Mouse (Mus musculus) Muller cell, postnatal 12 days (primary cell): Measurements from ENCODE around the gene S100a16.
A peak's percentile ranks its signal among the peaks of the same experiment; 100 is the strongest.

Source experiments
- DNase-seq: peaks from one replicate; pipeline ENCODE4 v3.0.0-alpha.2; 2015; ENCODE audit errors: inconsistent ontology term

Gene S100a16

DNA sequence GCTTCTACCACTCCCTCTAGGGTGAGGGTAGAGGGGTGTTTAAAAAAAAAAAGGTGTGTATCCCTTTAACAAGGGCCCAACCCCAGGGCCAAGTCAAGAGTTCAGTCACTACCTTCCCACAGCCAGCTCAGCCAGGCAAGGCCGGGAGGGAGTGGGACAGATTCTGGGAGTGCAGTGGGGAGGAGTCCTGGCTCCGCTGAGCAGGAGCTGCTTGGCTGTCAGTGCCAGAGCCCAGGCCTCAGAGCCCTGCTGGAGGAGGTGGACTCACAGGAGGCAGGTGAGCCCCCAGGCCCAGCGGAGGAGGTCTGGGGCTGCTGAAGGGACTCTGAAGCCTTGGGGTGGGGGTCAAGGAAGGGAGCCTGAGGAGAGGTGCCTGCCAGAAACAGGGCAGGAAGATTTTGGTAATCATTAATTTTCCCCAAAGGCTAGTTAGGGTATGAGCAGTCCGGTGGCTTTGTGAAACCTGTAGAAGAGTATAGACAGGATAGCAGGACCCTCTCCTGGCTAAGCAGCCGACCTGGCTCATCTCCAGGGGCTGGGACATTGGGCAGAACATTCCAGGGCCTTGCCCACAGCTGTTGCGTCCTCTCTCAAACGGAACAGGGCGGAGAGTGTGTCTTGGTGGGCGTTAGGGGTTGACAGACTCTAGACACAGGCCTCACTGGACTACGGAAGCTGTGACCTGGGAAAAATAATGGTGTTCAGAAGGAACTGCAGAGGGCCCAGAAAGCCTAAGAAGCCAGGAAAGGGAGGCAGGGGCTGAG lies at the start of gene S100a16:
S100a16 (plus strand) TSS at position 114 of the 764 bp plus-strand sequence.
- DNase-seq, result peak; percentile 87

DNA sequence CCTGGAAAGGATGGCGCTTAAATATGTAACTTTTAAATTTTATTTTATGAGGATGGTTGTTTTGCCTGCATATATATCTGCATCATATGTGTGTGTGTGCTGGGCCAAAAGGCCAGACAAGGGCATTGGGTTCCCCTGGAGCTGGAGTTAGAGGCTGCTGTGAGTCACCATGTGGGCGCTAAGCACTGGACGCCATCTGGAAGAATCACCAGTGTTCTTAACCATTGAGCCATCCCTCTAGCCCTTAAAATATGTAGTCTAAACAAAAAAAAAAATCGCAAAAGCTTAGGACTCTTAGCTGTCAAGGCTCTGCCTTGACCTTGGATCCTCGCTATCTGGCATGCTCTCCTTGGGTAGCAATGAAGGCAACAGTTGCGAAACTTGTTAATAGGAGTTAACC lies 48.5 kb upstream of the S100a16 start:
- DNase-seq, result no peak

DNA sequence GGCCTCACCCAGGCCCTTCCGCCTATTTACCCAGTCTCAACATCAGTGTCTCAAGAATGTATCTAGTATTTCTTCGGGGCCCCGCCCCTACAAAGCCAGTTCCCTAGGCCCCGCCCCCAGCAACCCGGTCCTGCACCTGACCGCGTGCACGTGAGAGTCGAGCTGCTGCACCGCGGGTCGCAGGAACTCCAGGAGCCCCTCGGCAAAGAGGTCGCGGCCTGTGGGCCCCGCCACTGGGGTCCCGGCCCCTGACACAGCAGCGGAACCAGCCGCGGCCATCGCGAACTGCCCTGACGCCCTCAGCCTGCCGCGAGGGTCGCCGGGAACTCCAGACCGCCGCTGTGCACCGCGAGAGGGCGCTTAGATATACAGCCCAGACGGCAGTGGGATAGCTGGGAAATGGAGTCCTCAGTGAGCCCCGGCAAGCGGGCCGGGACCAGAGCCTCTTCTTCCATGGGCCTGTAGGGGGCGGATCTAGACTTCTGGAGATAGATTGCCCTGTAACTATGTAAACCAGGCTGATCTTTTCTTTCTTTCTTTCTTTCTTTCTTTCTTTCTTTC lies 46.3 kb upstream of the S100a16 start, which contains the start of gene Snapin:
Snapin (minus strand) TSS at position 338 of the 561 bp plus-strand sequence.
- DNase-seq, result peak; percentile 95

DNA sequence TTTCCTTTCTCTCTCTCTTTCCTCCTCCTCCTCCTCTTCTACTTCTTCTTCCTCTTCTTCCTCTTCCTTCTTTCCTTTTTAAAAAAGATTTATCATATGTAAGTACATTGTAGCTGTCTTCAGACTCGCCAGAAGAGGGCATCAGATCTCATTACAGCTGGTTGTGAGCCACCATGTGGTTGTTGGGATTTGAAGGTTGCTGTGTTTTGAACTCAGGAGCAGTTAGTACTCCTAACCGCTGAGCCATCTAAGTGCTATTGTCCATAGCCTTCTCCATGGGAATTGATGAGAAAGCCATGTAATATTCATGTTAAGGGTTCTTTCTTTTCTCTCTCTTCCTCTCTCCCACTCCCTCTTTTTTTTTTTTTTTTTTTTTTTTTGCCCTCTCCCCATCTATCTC lies 45.7 kb upstream of the S100a16 start:
- DNase-seq, result no peak

- DNase-seq, result no peak
Observed at GRCm38 (mm10) chr3:90493831-90494540, 43.1 kb upstream of the S100a16 start.

DNA sequence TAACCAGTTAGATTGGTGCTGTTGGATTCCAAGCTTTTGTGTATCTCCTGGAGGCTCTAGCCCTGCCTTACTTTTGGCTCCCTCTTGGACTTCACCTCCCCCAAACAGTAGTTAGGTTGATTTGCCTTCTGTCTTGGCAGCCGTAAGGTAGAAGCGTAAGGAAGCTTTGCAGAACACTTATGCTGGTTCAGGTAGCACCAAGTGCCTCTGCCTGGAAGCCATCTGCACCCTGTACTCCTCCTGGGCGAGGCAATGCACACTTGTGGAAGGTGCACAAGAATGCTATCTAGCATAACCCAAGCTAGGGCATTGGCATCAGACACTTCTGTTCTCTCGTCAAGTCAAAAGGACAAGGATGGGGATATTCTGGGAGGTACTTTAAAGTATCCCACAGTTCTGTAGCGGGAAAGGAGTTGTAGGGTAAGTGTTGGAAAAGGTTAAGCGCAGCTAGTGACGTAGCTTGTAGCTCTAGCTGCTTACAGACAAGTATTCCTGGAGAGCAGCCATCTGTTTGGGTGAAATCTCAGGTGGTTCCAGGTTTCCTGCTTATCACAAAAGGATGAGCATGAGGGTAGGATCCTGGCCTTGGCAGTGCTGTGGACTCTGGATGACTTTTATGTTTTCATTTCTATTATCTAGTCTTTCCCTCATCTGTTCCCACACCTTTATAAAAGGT lies 41.1 kb upstream of the S100a16 start:
- DNase-seq, result no peak

DNA sequence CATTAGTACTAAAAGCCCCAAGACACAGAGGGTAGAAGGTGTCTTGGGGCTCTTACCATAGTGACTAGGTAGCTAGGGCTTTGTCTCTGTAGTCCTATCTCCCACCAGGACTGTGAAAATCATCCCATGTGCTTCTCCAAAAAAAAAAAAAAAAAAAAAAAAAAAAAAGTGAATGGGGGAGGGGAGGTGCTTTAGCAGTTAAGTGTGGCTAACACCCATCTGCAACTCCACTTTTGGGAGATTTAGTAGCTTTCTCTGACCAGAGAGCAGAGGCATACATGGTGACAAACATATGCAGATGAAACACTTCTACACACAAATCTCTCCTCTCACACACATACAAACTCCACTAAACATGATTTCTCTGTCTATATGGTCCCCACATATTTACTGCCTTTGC lies 39.5 kb upstream of the S100a16 start:
- no peak for DNase-seq

DNA sequence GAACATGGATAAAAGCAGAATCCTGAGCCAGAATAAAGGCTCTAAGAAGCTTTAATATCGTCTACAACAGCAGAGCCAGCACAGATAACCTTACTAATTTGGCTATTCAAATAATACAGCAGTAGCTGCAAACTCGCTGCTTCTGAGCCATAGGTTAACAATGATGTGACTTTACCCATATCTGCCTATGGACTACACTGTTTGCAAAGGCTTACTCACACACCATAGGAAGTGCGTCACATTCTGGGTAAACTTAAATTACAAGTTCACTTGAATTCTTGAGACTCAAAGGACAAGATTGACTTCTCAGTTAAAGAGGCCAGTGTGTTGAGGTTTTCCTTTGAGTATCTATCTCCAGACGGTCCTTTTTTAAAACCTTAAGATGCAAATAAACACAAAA lies 33.6 kb upstream of the S100a16 start:
- no peak for DNase-seq

- DNase-seq, result no peak
Observed at GRCm38 (mm10) chr3:90505216-90505615, 31.8 kb upstream of the S100a16 start.

DNA sequence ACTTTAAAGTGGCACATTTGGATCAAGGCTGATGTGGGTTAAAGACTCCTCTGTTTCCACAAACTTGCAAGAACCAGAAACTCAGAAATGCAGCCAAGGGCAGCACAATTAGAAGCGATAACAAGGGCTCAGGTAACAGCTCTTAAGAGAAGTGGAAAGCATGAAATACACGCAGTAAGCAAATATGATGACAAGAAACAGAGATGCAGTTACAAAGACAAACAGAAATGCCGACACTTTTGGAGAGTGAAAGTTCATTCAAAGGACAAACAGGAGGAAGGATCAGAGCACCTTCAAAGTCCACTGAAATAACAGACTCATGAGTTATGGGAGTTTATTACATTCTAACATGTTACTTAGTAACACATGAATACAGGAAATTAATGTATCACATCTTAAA lies 30.7 kb upstream of the S100a16 start:
- no peak for DNase-seq

- DNase-seq, result peak; percentile 40
Observed at GRCm38 (mm10) chr3:90508287-90508949, 28.6 kb upstream of the S100a16 start.

GRCm38 (mm10) chr3:90508950-90509746 lies 27.9 kb upstream of the S100a16 start, which contains the start of gene Chtop:
Gene Chtop (minus strand): TSS chr3:90509498.
- peak; percentile 99 for DNase-seq

DNA sequence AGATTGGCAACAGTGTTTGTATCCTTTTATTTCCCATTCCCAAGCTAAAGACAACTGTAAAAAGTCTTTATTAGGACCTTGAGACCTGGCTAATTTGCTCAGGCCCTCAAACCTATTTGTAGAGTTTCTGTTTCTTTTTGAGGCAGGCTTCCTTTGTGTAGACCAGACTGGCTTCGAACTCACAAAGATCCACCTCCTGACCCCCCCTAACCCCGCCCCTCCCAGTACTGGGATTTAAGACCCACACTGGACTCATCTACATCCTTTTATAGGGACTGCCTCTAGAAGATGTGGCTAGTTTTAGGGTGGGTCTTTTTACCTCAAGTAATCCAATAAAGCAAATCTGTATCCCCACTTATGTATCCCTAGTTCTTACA lies 27.3 kb upstream of the S100a16 start:
- DNase-seq, result no peak

DNA sequence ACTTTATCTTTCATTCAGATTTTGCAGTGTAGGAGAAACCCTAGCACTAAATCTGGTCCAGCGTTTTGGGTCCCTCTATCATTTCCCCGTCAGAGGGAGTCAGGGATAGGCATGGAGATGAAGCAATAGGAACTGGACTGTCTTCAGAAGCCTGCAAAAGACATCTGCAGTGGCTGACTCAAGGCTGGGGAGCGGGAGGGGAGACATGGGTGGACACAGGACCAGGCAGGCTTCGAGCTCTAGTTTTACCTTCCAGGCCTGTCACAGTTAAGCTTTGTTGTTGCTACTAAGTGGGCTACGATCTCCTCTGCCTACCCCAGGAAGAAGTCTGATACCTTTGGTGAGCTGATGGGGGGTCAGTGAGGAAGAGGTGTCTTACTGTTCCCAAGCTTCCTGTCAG lies 24.8 kb upstream of the S100a16 start:
- no peak for DNase-seq

GRCm38 (mm10) chr3:90512948-90513642 lies 24.0 kb upstream of the S100a16 start:
- no peak for DNase-seq

DNA sequence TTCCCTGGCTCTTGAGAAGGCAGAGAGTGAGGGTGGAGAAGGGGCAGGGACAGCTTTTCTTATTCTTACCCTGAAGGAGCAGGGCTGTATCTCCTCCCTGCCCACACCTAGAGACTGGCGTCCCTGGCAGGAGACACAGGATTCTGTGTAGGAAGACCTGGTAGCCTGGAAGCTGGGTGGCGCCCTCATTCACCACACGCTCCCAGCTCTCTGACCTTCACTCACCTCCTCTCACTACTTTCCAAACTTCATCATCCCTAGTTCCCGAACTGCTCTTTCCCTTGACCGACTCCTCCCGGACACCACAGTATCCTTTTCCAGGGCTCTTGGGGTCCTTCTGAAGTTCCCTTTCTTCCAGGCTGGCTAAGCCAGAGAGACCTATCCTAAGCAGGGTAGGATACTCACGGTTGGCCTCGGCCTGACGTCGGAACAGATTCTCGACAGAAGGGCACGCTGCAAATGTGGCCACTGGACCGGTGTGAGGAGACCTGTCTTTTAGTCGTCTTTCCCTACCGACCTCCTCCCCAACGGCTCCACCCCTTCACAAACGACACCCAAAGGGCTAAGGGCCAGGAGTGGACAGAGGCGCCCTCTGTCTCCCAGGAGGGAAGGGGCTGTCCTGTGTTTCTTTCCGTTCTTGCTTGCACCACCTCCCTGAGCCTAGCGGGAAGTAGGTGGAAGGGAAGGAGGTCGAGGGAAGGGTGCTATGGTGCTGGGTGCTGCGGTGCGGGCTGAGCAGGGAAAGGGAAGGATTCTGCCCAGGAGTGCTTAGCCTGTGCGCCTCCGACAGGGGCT lies 23.1 kb upstream of the S100a16 start, which contains the start of the genes S100a1 and S100a13:
S100a1 (minus strand) TSS at position 597 of the 795 bp plus-strand sequence.
S100a13 (plus strand) TSS at position 640 of the 795 bp plus-strand sequence.
- DNase-seq, result peak; percentile 88

DNA sequence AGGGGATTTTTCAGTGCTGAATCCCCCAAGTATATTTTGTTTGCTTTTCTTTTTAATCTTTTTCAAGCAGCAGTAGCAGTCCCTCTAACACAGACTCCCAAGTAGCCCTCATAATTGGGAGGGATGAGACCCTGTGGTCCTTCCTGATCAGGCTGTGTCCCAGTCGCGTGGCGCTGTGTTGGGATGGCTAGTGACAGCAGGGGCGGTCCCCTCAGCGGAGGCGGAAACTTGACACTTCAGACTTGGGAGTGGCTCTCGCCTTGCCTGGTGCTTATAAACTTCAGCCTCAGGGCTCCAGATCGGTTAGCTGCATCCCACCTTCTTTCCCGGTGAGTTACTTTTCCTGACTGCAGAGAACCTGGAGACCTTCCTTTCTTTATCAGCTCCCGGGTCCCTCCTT lies 22.4 kb upstream of the S100a16 start:
- peak; percentile 79 for DNase-seq

DNA sequence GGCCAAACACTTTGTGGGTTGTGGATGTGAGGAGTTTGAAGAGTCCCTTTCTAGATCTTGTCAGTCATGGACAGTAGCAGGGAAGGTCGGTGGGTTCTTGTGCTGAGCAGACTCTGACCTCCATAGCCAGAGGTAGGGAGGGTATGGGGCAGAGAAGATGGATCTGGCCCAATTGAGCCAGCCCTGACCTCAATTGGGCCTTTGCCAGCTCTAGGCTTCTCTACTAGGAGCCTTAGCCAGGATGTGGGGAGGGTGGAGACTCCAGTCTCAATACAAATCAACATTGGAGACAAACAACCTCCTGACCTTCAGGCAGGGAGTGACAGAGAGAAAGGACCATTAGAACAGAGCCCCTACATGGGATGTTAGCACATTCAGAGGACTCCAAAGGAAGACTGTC lies 21.8 kb upstream of the S100a16 start:
- no peak for DNase-seq

GRCm38 (mm10) chr3:90515789-90516188 lies 21.3 kb upstream of the S100a16 start:
- no peak for DNase-seq
